Mouse (Mus musculus) heart, adult 11 months (tissue): ENCODE results near the gene Gpr101.

Source experiments
- DNase-seq: peaks from one replicate; pipeline ENCODE4 v3.0.0; 2022

Gpr101 gene

DNA sequence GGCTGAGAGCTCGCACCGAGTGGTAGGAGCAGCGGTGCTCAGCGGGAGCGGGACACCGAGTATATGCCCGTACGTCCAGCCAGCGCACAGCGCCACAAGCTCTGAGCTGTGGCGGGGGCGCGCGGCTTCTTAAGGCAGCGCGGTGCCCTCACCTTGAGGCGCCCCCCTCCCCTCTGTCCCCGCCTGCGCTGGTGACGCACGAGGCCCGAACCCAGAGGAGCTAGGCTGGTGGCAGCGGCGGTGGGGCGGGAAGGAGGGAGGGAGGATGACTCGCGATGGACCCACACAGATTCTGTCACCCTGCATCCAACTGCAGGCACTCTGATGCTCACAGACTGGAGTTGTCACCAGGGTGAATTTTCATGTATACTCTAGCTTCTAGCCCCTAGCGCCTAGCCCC lies at the start of gene Gpr101:
Gpr101 (minus strand) TSS at position 124 of the 400 bp plus-strand sequence.
- DNase-seq = no peak

DNA sequence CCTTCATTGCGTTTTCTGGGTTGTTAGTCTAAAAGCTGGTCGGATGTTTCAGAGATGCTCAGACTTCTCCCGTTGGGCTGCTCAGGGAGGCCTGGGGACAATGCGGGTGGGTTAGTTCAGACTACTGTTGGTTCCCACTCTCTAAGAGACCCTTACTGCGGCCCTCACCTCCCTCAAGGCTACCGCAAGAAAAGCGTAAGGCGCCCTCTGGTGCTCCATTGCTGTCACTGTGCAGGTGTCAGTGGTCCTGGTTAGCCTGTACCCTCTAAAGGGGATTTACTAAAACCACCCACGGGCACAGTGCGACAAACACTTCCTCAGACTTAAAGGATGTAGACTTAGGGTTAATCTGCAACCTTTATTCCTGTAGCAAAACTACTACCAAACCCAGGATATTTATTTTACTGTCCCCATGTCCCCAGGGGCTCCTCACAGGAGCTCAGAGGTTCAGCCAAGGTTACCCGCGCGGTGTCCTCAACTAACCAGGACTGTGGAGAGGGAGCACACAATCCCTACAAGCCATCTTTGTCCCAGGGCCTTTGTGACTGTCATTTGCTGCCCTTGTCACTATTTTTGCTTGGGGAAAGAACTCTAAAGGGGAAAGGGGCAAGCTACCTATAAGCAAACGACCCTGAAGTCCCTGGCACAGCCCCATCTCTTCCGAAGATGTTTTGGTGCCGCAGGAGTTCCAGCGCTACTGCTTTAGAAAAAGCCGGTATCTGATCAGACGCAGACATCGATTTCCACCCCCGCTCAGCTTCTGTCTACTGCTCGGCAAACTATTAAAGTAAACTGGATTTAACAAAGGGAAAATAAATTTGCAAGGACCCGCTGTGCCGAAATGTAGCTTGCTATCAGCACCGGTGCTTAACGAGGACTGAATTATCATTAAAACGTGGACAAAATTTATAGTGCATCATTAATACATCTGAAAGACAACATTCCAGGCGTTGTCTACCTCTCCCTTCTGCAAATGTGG lies 17.8 kb upstream of the Gpr101 start:
- no peak for DNase-seq

DNA sequence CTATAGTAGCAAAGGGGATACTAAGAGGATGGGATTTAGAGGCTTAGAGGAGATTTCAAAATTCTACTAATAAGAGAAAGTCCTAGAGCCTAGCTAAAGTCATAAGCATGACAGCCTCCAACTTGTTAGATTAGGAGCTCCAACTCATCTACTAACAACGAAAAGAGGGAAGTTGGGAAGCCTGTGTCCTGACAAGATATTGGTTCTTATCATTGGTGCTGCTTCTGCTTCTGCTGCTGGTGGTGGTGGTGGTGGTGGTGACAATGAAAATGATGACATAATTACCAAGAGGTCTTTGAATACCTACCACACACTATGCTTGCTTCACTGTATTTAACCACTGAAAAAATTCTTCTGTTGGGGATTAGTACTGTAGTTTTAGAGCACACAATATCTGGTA lies 2.7 kb upstream of the Gpr101 start:
- no peak for DNase-seq
